9 mouse cellular contexts compared by ENCODE assay signal in the genomic region with DNA sequence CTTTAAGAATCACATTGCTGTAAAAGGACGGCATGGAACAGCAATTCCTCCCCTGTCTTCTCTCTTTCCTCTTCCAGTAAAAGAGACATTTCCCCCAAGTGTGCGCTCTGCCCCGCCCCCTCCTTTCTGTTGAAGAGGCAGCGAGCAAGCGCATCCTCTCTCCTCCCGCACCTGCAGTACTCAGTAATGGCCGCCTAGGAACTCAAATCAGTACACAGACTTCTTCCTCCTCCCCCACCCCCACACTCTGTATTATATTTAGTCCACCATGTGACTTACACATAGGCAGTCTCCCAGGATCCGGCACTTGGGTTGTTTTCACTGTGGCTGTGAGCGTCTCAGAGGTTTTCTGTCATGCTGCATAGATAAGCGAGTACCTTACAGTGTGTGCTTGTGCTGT. TPM values are rescaled to one million over a fixed set of nuclear protein-coding genes. Genes with fewer than 3 reads are reported as not detected.
DNase-seq lines count a peak whose midpoint lies in the region; ATAC-seq and TF ChIP-seq lines count a peak whose summit lies in the region.
"Had no signal": no experiment of that assay in that cellular context is flagged by ENCODE, and none has a peak within 500 bp of the region (broad histone marks: within the 10 kb centered on the region; RNA-seq: fewer than 3 reads in every experiment).

No protein-coding gene starts in this region.

- no peaks in the 10 kb centered on the region for H3K4me1 ChIP-seq in lung, embryonic 14.5 days (ENCODE audit: insufficient read depth)
- no peaks in the 10 kb centered on the region for H3K4me1 ChIP-seq in lung, adult 2 months (ENCODE audit: control insufficient read depth, insufficient read depth, low read length)
- no peaks in the 10 kb centered on the region; the same call in 1 of the 2 replicates for H3K4me1 ChIP-seq in stomach, embryonic 14.5 days (ENCODE audit: control insufficient read depth, insufficient read depth, low read length)

- no peak overlapping the region for H3K27ac ChIP-seq in lung, embryonic 14.5 days (ENCODE audit: low read depth)
- no peak overlapping the region for H3K27ac ChIP-seq in stomach, embryonic 14.5 days (ENCODE audit: low read length)

- no peaks in the 10 kb centered on the region for H3K9me3 ChIP-seq in lung, embryonic 14.5 days (ENCODE audit: low read depth, low read length)
- H3K9me3 ChIP-seq in stomach, embryonic 14.5 days (ENCODE audit: control insufficient read depth, low read depth, low read length) = no peaks in the 10 kb centered on the region

- no peak overlapping the region for H3K9ac ChIP-seq in lung, embryonic 14.5 days
- H3K9ac ChIP-seq in stomach, embryonic 14.5 days (replicated peaks; ENCODE audit: low read depth, low read length) = no peak overlapping the region

- peak overlapping the region; percentile 29; the same call in 1 of the 2 replicates for H3K4me2 ChIP-seq in lung, embryonic 14.5 days
- H3K4me2 ChIP-seq in stomach, embryonic 14.5 days (replicated peaks; ENCODE audit: low read depth, low read length) = peak overlapping the region; percentile 25; the same call in 1 of the 2 replicates

- DNase-seq in lung, embryonic 14.5 days = no peak
- no peak for DNase-seq in lung, adult 2 months
- DNase-seq in cerebellum, adult 8-10 months = peak; percentile 55
- DNase-seq in gastrocnemius, postnatal 25 days = peak; percentile 37
- peak; percentile 65 for DNase-seq in kidney, postnatal 10 days
- peak; percentile 50 for DNase-seq in lung, postnatal 10 days
- DNase-seq in adrenal gland, postnatal 25 days = no peak

- H3K27me3 ChIP-seq in lung, embryonic 14.5 days (ENCODE audit: insufficient read depth, low read length) = no peaks in the 10 kb centered on the region
- no peaks in the 10 kb centered on the region for H3K27me3 ChIP-seq in stomach, embryonic 14.5 days (ENCODE audit: control insufficient read depth, insufficient read depth, low read length)

- peak; percentile 38; the same call in 1 of the 2 replicates for ATAC-seq in lung, embryonic 14.5 days (ENCODE audit: insufficient read depth)
- no peak for ATAC-seq in stomach, embryonic 14.5 days (ENCODE audit: insufficient number of reproducible peaks, insufficient read depth, low FRiP score, low read depth)

- no peaks in the 10 kb centered on the region for H3K36me3 ChIP-seq in lung, embryonic 14.5 days (ENCODE audit: insufficient read depth)
- no peaks in the 10 kb centered on the region for H3K36me3 ChIP-seq in stomach, embryonic 14.5 days (ENCODE audit: control insufficient read depth, insufficient read depth, low read length)

- 15% methylated on average over 10 of the region's 10 CpGs for WGBS in lung, embryonic 14.5 days
- 8% methylated on average over 10 of the region's 10 CpGs for WGBS in lung, adult 2 months
- WGBS in stomach, embryonic 14.5 days = 13% methylated on average over 10 of the region's 10 CpGs

- no peak overlapping the region for H3K4me3 ChIP-seq in lung, embryonic 14.5 days (ENCODE audit: low read depth, low read length)
- no peak overlapping the region for H3K4me3 ChIP-seq in lung, adult 2 months (replicated peaks; ENCODE audit: extremely low read depth, low read depth, low read length)
- H3K4me3 ChIP-seq in stomach, embryonic 14.5 days (ENCODE audit: low read depth, low read length) = no peak overlapping the region

- TF ChIP-seq POLR2A in lung, adult 2 months (IDR thresholded peaks at IDR 0.05; ENCODE audit: borderline replicate concordance, extremely low read depth, low read depth, low read length) = no peak

- no peak for TF ChIP-seq CTCF in lung, embryonic 14.5 days (IDR thresholded peaks at IDR 0.05; ENCODE audit: low read depth)
- TF ChIP-seq CTCF in lung, adult 2 months (IDR thresholded peaks at IDR 0.05; ENCODE audit: insufficient read depth, low read length) = no peak

RNA-seq across cellular contexts. Expression of gene Gucy2e, which starts 29.4 kb away (rescaled TPM):
- polyA plus RNA-seq in lung, embryonic 14.5 days (2014; fragmentation: Nextera tagmentation; extraction: Ambion mirVana) = not detected in 2 replicates
- not detected in 2 replicates for polyA plus RNA-seq in lung, adult 2 months (2012; rRNA removed)
- total RNA-seq in gastrocnemius, postnatal 25 days (2021) = not detected
- 0.06 TPM in 1 of 2 replicates, not detected in the other for polyA plus RNA-seq in stomach, embryonic 14.5 days (2014; fragmentation: Nextera tagmentation; extraction: Ambion mirVana)
- not detected in 2 replicates for total RNA-seq in adrenal gland, postnatal 25 days (2021)
- total RNA-seq: adrenal gland, postnatal 36 days had no signal

RNA-seq across cellular contexts. Expression of gene Cntrob, which starts 57.3 kb away (rescaled TPM):
- polyA plus RNA-seq in lung, embryonic 14.5 days (2014; fragmentation: Nextera tagmentation; extraction: Ambion mirVana) = 16.6 and 19.2 TPM in 2 replicates
- 5.0 and 6.9 TPM in 2 replicates for polyA plus RNA-seq in lung, adult 2 months (2012; rRNA removed)
- 1 to 10 TPM; 1.2 to 2.5 TPM for total RNA-seq in gastrocnemius, postnatal 25 days (2021)
- 13.9 and 16.4 TPM in 2 replicates for polyA plus RNA-seq in stomach, embryonic 14.5 days (2014; fragmentation: Nextera tagmentation; extraction: Ambion mirVana)
- 10.3 and 13.3 TPM in 2 replicates for total RNA-seq in adrenal gland, postnatal 25 days (2021)

RNA-seq across cellular contexts. Expression of gene Trappc1, which starts 57.5 kb away (rescaled TPM):
- polyA plus RNA-seq in lung, embryonic 14.5 days (2014; fragmentation: Nextera tagmentation; extraction: Ambion mirVana) = 143 and 150 TPM in 2 replicates
- polyA plus RNA-seq in lung, adult 2 months (2012; rRNA removed) = 26.7 and 48.5 TPM in 2 replicates
- total RNA-seq in gastrocnemius, postnatal 25 days (2021) = 10 to 100 TPM; 39.6 to 48.3 TPM
- 141 and 147 TPM in 2 replicates for polyA plus RNA-seq in stomach, embryonic 14.5 days (2014; fragmentation: Nextera tagmentation; extraction: Ambion mirVana)
- total RNA-seq in adrenal gland, postnatal 25 days (2021) = 80.8 and 86.2 TPM in 2 replicates

RNA-seq across cellular contexts. Expression of gene Kcnab3, which starts 59.8 kb away (rescaled TPM):
- polyA plus RNA-seq in lung, embryonic 14.5 days (2014; fragmentation: Nextera tagmentation; extraction: Ambion mirVana) = 0.89 and 1.3 TPM in 2 replicates
- 1.6 and 2.2 TPM in 2 replicates for polyA plus RNA-seq in lung, adult 2 months (2012; rRNA removed)
- total RNA-seq in gastrocnemius, postnatal 25 days (2021) = under 1 TPM in 1 of 2 experiments, not detected in 1; 0.13 TPM
- 1.7 TPM in 2 replicates for polyA plus RNA-seq in stomach, embryonic 14.5 days (2014; fragmentation: Nextera tagmentation; extraction: Ambion mirVana)
- 7.3 and 9.7 TPM in 2 replicates for total RNA-seq in adrenal gland, postnatal 25 days (2021)

Comparison
In these comparisons a context has a peak if more than half of its experiments do, and no peak if none do; other contexts are left out.
1. DNase-seq: peak in cerebellum, adult 8-10 months (single experiment), gastrocnemius, postnatal 25 days (single experiment), kidney, postnatal 10 days (single experiment) and lung, postnatal 10 days (single experiment); none in lung, embryonic 14.5 days (single experiment), lung, adult 2 months (single experiment) and adrenal gland, postnatal 25 days (single experiment).